Mouse (Mus musculus): ENCODE measurements around the gene Prmt6. TPM values are rescaled to one million over a fixed set of nuclear protein-coding genes. Genes with fewer than 3 reads are reported as not detected.

The Prmt6 gene
- 10 to 100 TPM in 1 of 2 experiments, 1 to 10 TPM in 1; 9.0 to 10.3 TPM for total RNA-seq (2021)

- DNase-seq: peak; percentile 91
Measured at GRCm38 (mm10) chr3:110250839-110251700, at the start of gene Prmt6. Gene Prmt6, minus strand, starts transcription at chr3:110250998.

GRCm38 (mm10) chr3:110290485-110291045 is 39.8 kb upstream of the Prmt6 start:
- no peak for DNase-seq

- DNase-seq: no peak
Measured at GRCm38 (mm10) chr3:110282651-110283050, 31.9 kb upstream of the Prmt6 start.

GRCm38 (mm10) chr3:110267790-110268189 is 17.0 kb upstream of the Prmt6 start:
- peak; percentile 5 for DNase-seq

GRCm38 (mm10) chr3:110253105-110253504 is 2.3 kb upstream of the Prmt6 start:
- DNase-seq: no peak

GRCm38 (mm10) chr3:110249891-110250838 is 633 bp downstream of the Prmt6 start:
- DNase-seq: peak; percentile 75

- DNase-seq: no peak
Measured at GRCm38 (mm10) chr3:110236819-110237463, 13.9 kb downstream of the Prmt6 start.

Other genes starting within 250 kb of the Prmt6 start
- under 1 TPM; 0.17 to 0.20 TPM for gene Ntng1, start 107.0 kb downstream of the Prmt6 start, total RNA-seq (2021)

Data from heart, postnatal 4 days (tissue).